10 mouse cellular contexts compared by ENCODE assay signal in genomic region chr11:113016801-113017715, GRCm38 (mm10).
A peak's percentile ranks its signal among the peaks of the same experiment; 100 is the strongest.
DNase-seq lines count a peak whose midpoint lies in the region; ATAC-seq and TF ChIP-seq lines count a peak whose summit lies in the region.
"Had no signal": no experiment of that assay in that cellular context is flagged by ENCODE, and none has a peak within 500 bp of the region (broad histone marks: within the 10 kb centered on the region; RNA-seq: fewer than 3 reads in every experiment).

No protein-coding gene starts in this region.

- peak overlapping the region; percentile 20; the same call in 1 of the 2 replicates for H3K4me3 ChIP-seq in forebrain, embryonic 10.5 days
- H3K4me3 ChIP-seq in midbrain, postnatal 0 days (ENCODE audit: low read depth, low read length), result no peak overlapping the region
- H3K4me3 ChIP-seq: stomach, embryonic 15.5 days had no signal

- no peak overlapping the region for H3K4me2 ChIP-seq in midbrain, postnatal 0 days (ENCODE audit: low read depth, low read length, poor library complexity, severe bottlenecking)
- H3K4me2 ChIP-seq: stomach, embryonic 15.5 days had no signal

- TF ChIP-seq CTCF in midbrain, postnatal 0 days (IDR thresholded peaks at IDR 0.05), result no peak

- H3K27me3 ChIP-seq in forebrain, embryonic 10.5 days (ENCODE audit: poor library complexity, severe bottlenecking), result peaks cover 6% of the 10 kb centered on the region; the same call in 1 of the 2 replicates
- no peaks in the 10 kb centered on the region for H3K27me3 ChIP-seq in midbrain, postnatal 0 days (ENCODE audit: insufficient read depth, low read length)
- H3K27me3 ChIP-seq: stomach, embryonic 15.5 days had no signal

- H3K27ac ChIP-seq in forebrain, embryonic 10.5 days, result peak overlapping the region; percentile 86
- H3K27ac ChIP-seq in midbrain, postnatal 0 days (ENCODE audit: low read depth, low read length), result peak overlapping the region; percentile 51
- H3K27ac ChIP-seq: stomach, embryonic 15.5 days had no signal

- peak; percentile 78 for ATAC-seq in midbrain, postnatal 0 days (ENCODE audit: low FRiP score)
- no peak for ATAC-seq in CD4-positive, CD25-positive, alpha-beta regulatory T cell, adult 4 months
- no peak for ATAC-seq in cerebellum, adult (ENCODE audit: insufficient number of reproducible peaks, low FRiP score, low TSS enrichment)

- WGBS in forebrain, embryonic 10.5 days, result 16% methylated on average over 7 of the region's 7 CpGs
- 15% methylated on average over 7 of the region's 7 CpGs for WGBS in midbrain, postnatal 0 days

- DNase-seq in brain, embryonic 18.5 days (ENCODE audit: low read depth, low spot score), result peak; percentile 62
- peak; percentile 69 for DNase-seq in forebrain, embryonic 10.5 days (ENCODE audit: extremely low spot score, low spot score)
- DNase-seq in layer of hippocampus, postnatal 14 days (ENCODE audit: low spot score in 2 of 2), result peak; percentile 53 to 77
- DNase-seq in midbrain, postnatal 0 days (ENCODE audit: low spot score), result peak; percentile 71
- DNase-seq in adrenal gland, adult 2 months, result no peak
- no peak for DNase-seq in urinary bladder, postnatal 4 days (ENCODE audit: low spot score in 2 of 2)
- DNase-seq: cerebellum, adult 2 months had no signal

- H3K4me1 ChIP-seq in forebrain, embryonic 10.5 days, result peaks cover 85% of the 10 kb centered on the region
- H3K4me1 ChIP-seq in midbrain, postnatal 0 days (ENCODE audit: insufficient read depth, low read length), result peaks cover 15% of the 10 kb centered on the region; the same call in 1 of the 2 replicates

- H3K36me3 ChIP-seq in forebrain, embryonic 10.5 days (replicated peaks), result no peaks in the 10 kb centered on the region
- no peaks in the 10 kb centered on the region for H3K36me3 ChIP-seq in midbrain, postnatal 0 days (ENCODE audit: insufficient read depth, low read length)
- H3K36me3 ChIP-seq: stomach, embryonic 15.5 days had no signal

- H3K9ac ChIP-seq in midbrain, postnatal 0 days (replicated peaks; ENCODE audit: low read length, poor library complexity, severe bottlenecking), result no peak overlapping the region
- H3K9ac ChIP-seq: stomach, embryonic 15.5 days had no signal

- H3K9me3 ChIP-seq in forebrain, embryonic 10.5 days, result no peaks in the 10 kb centered on the region
- no peaks in the 10 kb centered on the region for H3K9me3 ChIP-seq in midbrain, postnatal 0 days (ENCODE audit: low read length)
- H3K9me3 ChIP-seq: stomach, embryonic 15.5 days had no signal

Comparison
In these comparisons a context has a peak if more than half of its experiments do, and no peak if none do; other contexts are left out.
1. DNase-seq: peak in brain, embryonic 18.5 days (single experiment), forebrain, embryonic 10.5 days (single experiment), layer of hippocampus, postnatal 14 days (2 of 2) and midbrain, postnatal 0 days (single experiment); none in adrenal gland, adult 2 months (single experiment) and urinary bladder, postnatal 4 days (0 of 2).